Mouse (Mus musculus): ENCODE results near the gene Lingo4.

DNA sequence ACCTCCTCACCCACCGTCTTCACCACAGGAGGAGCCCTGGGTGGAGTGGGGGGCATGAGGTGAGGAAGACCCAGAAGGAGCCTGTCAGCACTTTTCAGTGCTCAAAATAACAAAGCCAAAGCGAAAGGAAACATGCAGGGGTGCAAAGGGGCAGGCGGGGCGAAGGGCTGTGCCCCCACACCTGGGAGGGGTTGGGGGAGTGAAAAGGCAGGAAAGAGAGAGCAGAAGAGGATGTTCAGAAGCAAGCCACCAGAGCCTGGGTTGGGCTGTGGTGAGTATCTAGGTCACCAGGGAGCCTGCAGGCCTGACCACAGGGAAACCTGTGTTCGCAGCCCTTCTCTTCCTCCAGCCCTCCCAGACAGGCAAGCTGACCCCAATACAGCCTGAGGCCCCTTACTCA, 10.3 kb upstream of the Lingo4 start:
- TF ChIP-seq POLR2A (IDR thresholded peaks at IDR 0.05; ENCODE audit: insufficient read depth, low read depth, low read length) (no peak), CTCF (IDR thresholded peaks at IDR 0.05; ENCODE audit: insufficient read depth, low read depth, low read length) (no peak)

Data from olfactory bulb, adult 2 months (tissue).